Mouse (Mus musculus) MEL (cell line): ENCODE results near the gene Tango2. TPM values are rescaled to one million over a fixed set of nuclear protein-coding genes. Genes with fewer than 3 reads are reported as not detected.
"Not testable (repeated sequence)": the region's sequence is repeated elsewhere in the genome, so short reads cannot be mapped to it uniquely, and the experiment has no call there.

Experiments used
- DNase-seq: peaks from one replicate; pipeline ENCODE4 v3.0.0; 2011; ENCODE audit warnings: low read depth, low spot score
- H3K27ac ChIP-seq: 2 replicates; pipeline ENCODE4 v1.5.1; 2012; ENCODE audit warnings: low read depth, mild to moderate bottlenecking, control low read depth, low read length, moderate library complexity; ENCODE audit not compliant: control insufficient read depth
- H3K27me3 ChIP-seq, 2 experiments: fragments of 150-350 bp in 1 of 2; sonication (generic) in 1 of 2; 2 replicates each; pipeline ENCODE4 v1.6.1; 2012; ENCODE audit warnings: low read length in 2 of 2, mild to moderate bottlenecking in 2 of 2, improper control_type of control experiment in 1 of 2, moderate library complexity in 1 of 2; ENCODE audit not compliant: insufficient read depth in 2 of 2, control insufficient read depth in 1 of 2
- H3K36me3 ChIP-seq, 2 experiments: 2 replicates each; pipeline ENCODE4 v1.6.1; 2012 to 2014; ENCODE audit warnings: low read length in 2 of 2, improper control_type of control experiment in 1 of 2, inconsistent platforms in 1 of 2, mild to moderate bottlenecking in 1 of 2; ENCODE audit not compliant: insufficient read depth in 2 of 2, control insufficient read depth in 1 of 2
- H3K4me1 ChIP-seq, 2 experiments: fragments of 150-350 bp in 1 of 2; sonication (generic) in 1 of 2; 2 replicates each; pipeline ENCODE4 v1.6.1; 2012; ENCODE audit warnings: low read length in 2 of 2, improper control_type of control experiment in 1 of 2, mild to moderate bottlenecking in 1 of 2; ENCODE audit not compliant: insufficient read depth in 2 of 2, control insufficient read depth in 1 of 2
- H3K4me3 ChIP-seq, 2 experiments: fragments of 150-350 bp in 1 of 2; sonication (generic) in 1 of 2; 2 replicates each; pipeline ENCODE4 v1.5.1; 2012; ENCODE audit warnings: low read depth in 2 of 2, low read length in 2 of 2, mild to moderate bottlenecking in 2 of 2, moderate library complexity in 2 of 2, control low read depth in 1 of 2, improper control_type of control experiment in 1 of 2; ENCODE audit not compliant: control insufficient read depth in 1 of 2, insufficient read depth in 1 of 2
- H3K79me2 ChIP-seq: 2 replicates; pipeline ENCODE4 v1.6.1; 2012; ENCODE audit warnings: mild to moderate bottlenecking, low read length, moderate library complexity; ENCODE audit not compliant: control insufficient read depth, poor library complexity, insufficient read depth
- H3K9ac ChIP-seq: 2 replicates; pipeline ENCODE4 v1.6.1; 2012; ENCODE audit warnings: low read depth, mild to moderate bottlenecking, control low read depth, low read length, moderate library complexity; ENCODE audit not compliant: control insufficient read depth, poor library complexity, severe bottlenecking
- H3K9me3 ChIP-seq: fragments of 150-350 bp; sonication (generic); replicated peaks from 2 replicates; pipeline ENCODE4 v1.6.1; 2012; ENCODE audit warnings: mild to moderate bottlenecking, low read length, improper control_type of control experiment, moderate library complexity; ENCODE audit not compliant: insufficient read depth
- BHLHE40 ChIP-seq: IDR thresholded peaks from 2 replicates; pipeline ENCODE4 v1.6.1; 2012; ENCODE audit warnings: low read depth, mild to moderate bottlenecking, inconsistent platforms, low read length, improper control_type of control experiment, borderline replicate concordance
- CHD1 ChIP-seq: IDR thresholded peaks from 2 replicates; pipeline ENCODE4 v1.6.1; 2012; ENCODE audit warnings: low read depth, mild to moderate bottlenecking, inconsistent platforms, low read length, improper control_type of control experiment
- CHD2 ChIP-seq: IDR thresholded peaks from 2 replicates; pipeline ENCODE4 v1.6.1; 2011; ENCODE audit warnings: low read length, improper control_type of control experiment
- E2F4 ChIP-seq: IDR thresholded peaks from 2 replicates; pipeline ENCODE4 v1.6.1; 2011; ENCODE audit warnings: low read depth, low read length, improper control_type of control experiment, borderline replicate concordance
- ELF1 ChIP-seq: IDR thresholded peaks from 2 replicates; pipeline ENCODE4 v1.6.1; 2014; ENCODE audit warnings: low read depth, mild to moderate bottlenecking, inconsistent platforms, low read length, improper control_type of control experiment, moderate library complexity
- EP300 ChIP-seq, 2 experiments: IDR thresholded peaks; 2 replicates each; pipeline ENCODE4 v1.6.1; 2011; ENCODE audit warnings: improper control_type of control experiment in 2 of 2, low read length in 2 of 2, low read depth in 1 of 2, mild to moderate bottlenecking in 1 of 2
- ETS1 ChIP-seq: IDR thresholded peaks from 2 replicates; pipeline ENCODE4 v1.6.1; 2012; ENCODE audit warnings: low read depth, mild to moderate bottlenecking, inconsistent platforms, low read length, improper control_type of control experiment, moderate library complexity
- GATA1 ChIP-seq: IDR thresholded peaks from 2 replicates; pipeline ENCODE4 v1.6.1; 2011; ENCODE audit warnings: low read depth, low read length, improper control_type of control experiment
- HCFC1 ChIP-seq: IDR thresholded peaks from 2 replicates; pipeline ENCODE4 v1.6.1; 2012; ENCODE audit warnings: low read depth, mild to moderate bottlenecking, inconsistent platforms, low read length, improper control_type of control experiment, moderate library complexity
- MAFK ChIP-seq: IDR thresholded peaks from 2 replicates; pipeline ENCODE4 v1.6.1; 2011; ENCODE audit warnings: low read depth, mild to moderate bottlenecking, low read length, improper control_type of control experiment, borderline replicate concordance
- MAZ ChIP-seq: IDR thresholded peaks from 2 replicates; pipeline ENCODE4 v1.6.1; 2012; ENCODE audit warnings: low read depth, mild to moderate bottlenecking, inconsistent platforms, low read length, improper control_type of control experiment
- MEF2A ChIP-seq: IDR thresholded peaks from 2 replicates; pipeline ENCODE4 v1.6.1; 2014; ENCODE audit warnings: low read depth, mild to moderate bottlenecking, inconsistent platforms, low read length, improper control_type of control experiment; ENCODE audit not compliant: poor library complexity, insufficient replicate concordance, severe bottlenecking; ENCODE audit errors: extremely low read depth
- MXI1 ChIP-seq: IDR thresholded peaks from 2 replicates; pipeline ENCODE4 v1.6.1; 2011; ENCODE audit warnings: mild to moderate bottlenecking, low read depth, low read length, improper control_type of control experiment
- MYC ChIP-seq: IDR thresholded peaks from 2 replicates; pipeline ENCODE4 v1.6.1; 2011; ENCODE audit warnings: low read depth, mild to moderate bottlenecking, low read length, improper control_type of control experiment, moderate library complexity
- NRF1 ChIP-seq: IDR thresholded peaks from 2 replicates; pipeline ENCODE4 v1.6.1; 2014; ENCODE audit warnings: low read depth, mild to moderate bottlenecking, inconsistent platforms, low read length, improper control_type of control experiment, moderate library complexity; ENCODE audit not compliant: poor library complexity, insufficient read depth, severe bottlenecking
- POLR2A ChIP-seq, 2 experiments: IDR thresholded peaks; 2 replicates each; pipeline ENCODE4 v1.6.1; 2011 to 2012; ENCODE audit warnings: low read length in 2 of 2, mild to moderate bottlenecking in 2 of 2, control low read depth in 1 of 2, improper control_type of control experiment in 1 of 2, low read depth in 1 of 2, moderate library complexity in 1 of 2; ENCODE audit not compliant: control insufficient read depth in 1 of 2, insufficient read depth in 1 of 2, poor library complexity in 1 of 2
- POLR2AphosphoS2 ChIP-seq: IDR thresholded peaks from 2 replicates; pipeline ENCODE4 v1.6.1; 2011; ENCODE audit warnings: low read length, improper control_type of control experiment
- RAD21 ChIP-seq: IDR thresholded peaks from 2 replicates; pipeline ENCODE4 v1.6.1; 2011; ENCODE audit warnings: mild to moderate bottlenecking, low read depth, low read length, improper control_type of control experiment
- RCOR1 ChIP-seq: IDR thresholded peaks from 2 replicates; pipeline ENCODE4 v1.6.1; 2012; ENCODE audit warnings: low read depth, mild to moderate bottlenecking, inconsistent platforms, low read length, improper control_type of control experiment
- SIN3A ChIP-seq: IDR thresholded peaks from 2 replicates; pipeline ENCODE4 v1.6.1; 2012; ENCODE audit warnings: low read length, improper control_type of control experiment, inconsistent platforms
- SMC3 ChIP-seq: IDR thresholded peaks from 2 replicates; pipeline ENCODE4 v1.6.1; 2011; ENCODE audit warnings: low read depth, low read length, improper control_type of control experiment
- TBP ChIP-seq: IDR thresholded peaks from 2 replicates; pipeline ENCODE4 v1.8.0; 2011; ENCODE audit warnings: low read depth, low read length, improper control_type of control experiment
- TCF12 ChIP-seq: IDR thresholded peaks from 2 replicates; pipeline ENCODE4 v1.6.1; 2014; ENCODE audit warnings: low read depth, mild to moderate bottlenecking, inconsistent platforms, low read length, improper control_type of control experiment, moderate library complexity
- UBTF ChIP-seq: IDR thresholded peaks from 2 replicates; pipeline ENCODE4 v1.6.1; 2012; ENCODE audit warnings: low read depth, mild to moderate bottlenecking, inconsistent platforms, low read length, improper control_type of control experiment, moderate library complexity, borderline replicate concordance; ENCODE audit not compliant: insufficient read depth
- ZC3H11A ChIP-seq: IDR thresholded peaks from 2 replicates; pipeline ENCODE4 v1.6.1; 2012; ENCODE audit warnings: low read depth, mild to moderate bottlenecking, inconsistent platforms, low read length, improper control_type of control experiment
- ZKSCAN1 ChIP-seq: IDR thresholded peaks from 2 replicates; pipeline ENCODE4 v1.6.1; 2012; ENCODE audit warnings: low read depth, mild to moderate bottlenecking, inconsistent platforms, low read length, improper control_type of control experiment, moderate library complexity
- ZMIZ1 ChIP-seq: IDR thresholded peaks from 2 replicates; pipeline ENCODE4 v1.6.1; 2012; ENCODE audit warnings: low read depth, mild to moderate bottlenecking, inconsistent platforms, low read length, improper control_type of control experiment, moderate library complexity
- ZNF384 ChIP-seq: IDR thresholded peaks from 2 replicates; pipeline ENCODE4 v1.6.1; 2012; ENCODE audit warnings: low read depth, mild to moderate bottlenecking, inconsistent platforms, low read length, improper control_type of control experiment
- polyA plus RNA-seq, 2 experiments: library from polyadenylated mRNA; stranded (reverse) in 1 of 2; unstranded in 1 of 2; fragments of >175 nt in 1 of 2; fragments of >200 nt in 1 of 2; gene quantifications; 2 replicates each; pipeline versions ENCODE4 v1.2.1 to v1.2.4; 2012; ENCODE audit warnings: low replicate concordance in 2 of 2, low read depth in 1 of 2; ENCODE audit not compliant: insufficient read length in 2 of 2, insufficient read depth in 1 of 2, missing spikeins in 1 of 2
- total RNA-seq: library from RNA; depleted of rRNA; stranded (reverse); fragments of 300-350 nt; gene quantifications from 2 replicates; pipeline ENCODE4 v1.2.3, GENCODE M21; 2012

The Tango2 gene
- total and polyA plus RNA-seq, 3 experiments, result 55.9 to 98.3 TPM; not detected in 1

- TF ChIP-seq ZMIZ1 (no peak), ZKSCAN1 (no peak), ELF1 (no peak), MEF2A (no peak), E2F4 (no peak), EP300 (IDR thresholded peaks at IDR 0.05; ENCODE audit: low read depth in 1 of 2, low read length in 2 of 2) (peak; percentile 70 to 82; a peak in 3 of 4 replicates), MXI1 (peak; percentile 81), RCOR1 (peak; percentile 81)
Measured at GRCm38 (mm10) chr16:18318992-18319391, 28.9 kb downstream of the Tango2 start (continued).

DNA sequence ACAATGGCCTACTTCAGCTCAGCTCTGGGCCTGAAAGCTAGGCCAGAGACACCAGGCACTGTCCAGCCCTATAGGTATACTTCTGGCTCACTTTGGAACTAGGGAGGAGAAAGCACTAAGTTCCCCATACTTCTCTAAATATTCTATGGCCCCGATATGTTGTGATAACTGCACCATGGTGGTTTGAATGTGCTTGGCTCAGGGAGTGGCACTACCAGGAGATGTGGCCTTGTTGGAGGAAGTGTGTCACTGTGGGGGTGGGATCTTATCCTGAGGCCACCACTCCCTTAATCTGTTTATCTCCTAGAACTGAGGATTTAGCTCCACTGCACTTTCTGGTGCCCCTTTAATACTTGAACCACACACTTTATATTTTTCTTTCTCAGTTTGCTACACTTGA lies 39.7 kb downstream of the Tango2 start:
- peak overlapping the region; percentile 92 for H3K27ac ChIP-seq
- no peak overlapping the region for H3K4me3 ChIP-seq
- H3K79me2 ChIP-seq, result no peaks in the 10 kb centered on the region
- peaks cover 5 to 20% of the 10 kb centered on the region in 2 experiments for H3K36me3 ChIP-seq
- H3K9me3 ChIP-seq, result no peaks in the 10 kb centered on the region
- H3K9ac ChIP-seq, result peak overlapping the region; percentile 39
- TF ChIP-seq TBP, result 0 out of 2 replicates have a peak, but pooled peaks have one; percentile 30
- no peak for TF ChIP-seq RAD21
- TF ChIP-seq GATA1, result peak; percentile 61
- TF ChIP-seq RCOR1, result peak; percentile 48; the same call in 1 of the 2 replicates
- TF ChIP-seq ETS1, result 0 out of 2 replicates have a peak, but pooled peaks have one; percentile 23
- TF ChIP-seq BHLHE40, result no peak
- TF ChIP-seq TCF12, result peak; percentile 48; the same call in 1 of the 2 replicates
- no peak for TF ChIP-seq CHD2
- no peak for TF ChIP-seq MAFK
- TF ChIP-seq SIN3A, result peak; percentile 61
- TF ChIP-seq ZC3H11A, result no peak
- TF ChIP-seq MAZ, result no peak
- no peak for TF ChIP-seq HCFC1
- TF ChIP-seq UBTF, result no peak
- TF ChIP-seq CHD1, result no peak
- TF ChIP-seq MYC, result no peak
- TF ChIP-seq SMC3, result no peak
- TF ChIP-seq EP300 (IDR thresholded peaks at IDR 0.05; ENCODE audit: low read depth in 1 of 2, low read length in 2 of 2), result peak; percentile 53 to 63
- TF ChIP-seq NRF1, result no peak
- peak in 1 of 2 experiments; percentile 52; a peak in 1 of 4 replicates for TF ChIP-seq POLR2A (IDR thresholded peaks at IDR 0.05; ENCODE audit: control insufficient read depth in 1 of 2, insufficient read depth in 1 of 2, low read depth in 1 of 2, low read length in 2 of 2, poor library complexity in 1 of 2)
- TF ChIP-seq POLR2AphosphoS2, result peak; percentile 36; the same call in 1 of the 2 replicates
- TF ChIP-seq ZNF384, result no peak
- peaks cover 9 to 19% of the 10 kb centered on the region in 2 experiments for H3K4me1 ChIP-seq
- peak; percentile 88 for DNase-seq
- H3K27me3 ChIP-seq, result no peaks in the 10 kb centered on the region

- not testable (repeated sequence) for H3K9me3 ChIP-seq, H3K27me3 ChIP-seq
- peak overlapping the region; percentile 77 for H3K9ac ChIP-seq
- peaks cover 13% of the 10 kb centered on the region in 2 experiments; a peak in 3 of 4 replicates for H3K4me1 ChIP-seq
- DNase-seq, result peak; percentile 34
- H3K36me3 ChIP-seq, result peaks cover 9 to 17% of the 10 kb centered on the region in 2 experiments
- H3K27ac ChIP-seq, result peak overlapping the region; percentile 93
- H3K79me2 ChIP-seq, result peaks cover 41% of the 10 kb centered on the region
- peak overlapping the region; percentile 67 to 72 for H3K4me3 ChIP-seq
Measured at GRCm38 (mm10) chr16:18289614-18290013, 58.3 kb downstream of the Tango2 start.
